Mouse (Mus musculus): ENCODE data around the gene Atg2a.

DNA sequence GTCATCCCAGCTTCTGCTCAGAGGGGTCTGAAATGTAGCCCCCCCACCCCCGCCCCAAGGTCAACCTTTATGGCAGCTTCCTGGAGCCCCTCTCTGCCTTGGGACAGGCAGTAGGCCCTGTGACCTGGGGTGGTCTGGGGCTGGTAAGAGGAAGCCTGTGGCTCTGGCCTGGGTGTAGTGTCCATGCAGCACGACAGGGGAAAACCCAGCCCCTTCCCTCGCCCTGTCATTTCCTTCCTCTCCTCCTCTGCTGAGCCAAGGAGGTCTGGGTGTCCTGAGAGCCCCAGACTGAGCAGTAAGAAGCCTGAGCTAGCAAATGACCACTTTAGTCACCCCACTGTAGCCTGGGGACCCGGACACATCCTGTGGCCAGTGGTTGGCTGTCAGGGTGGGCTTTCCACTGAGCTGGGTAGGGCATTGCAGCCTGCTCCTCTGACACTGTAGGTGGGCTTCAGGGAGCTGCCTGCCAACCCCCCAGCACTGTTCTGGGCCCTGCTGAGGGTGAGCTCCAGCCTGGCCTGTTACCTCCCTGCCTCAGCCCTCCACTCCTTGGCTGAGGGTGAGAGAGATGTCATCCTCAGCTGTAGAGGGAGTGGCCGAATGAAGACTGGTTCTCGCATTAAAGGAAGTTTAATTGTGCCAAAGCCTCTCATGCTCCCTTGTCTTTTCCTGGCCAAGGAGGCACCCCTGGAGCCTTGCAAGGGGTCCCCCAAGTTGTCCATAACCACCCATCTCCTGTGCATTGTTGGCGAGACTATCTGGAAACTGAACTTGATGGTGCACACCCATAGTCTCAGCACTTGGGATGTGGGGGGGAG lies 58.2 kb downstream of the Atg2a start:
- TF ChIP-seq CTCF (IDR thresholded peaks at IDR 0.05; ENCODE audit: low read depth, low read length) (no peak), TAL1 (conservative IDR thresholded peaks at IDR 0.05; ENCODE audit: low read depth, low read length) (no peak)
